Mouse (Mus musculus) retina, postnatal 7 days (tissue): ENCODE data around the gene Lrrc8b.

Source experiments
- DNase-seq: peaks from one replicate; pipeline ENCODE4 v3.0.0-alpha.2; 2012; ENCODE audit warnings: low read depth, low spot score

The Lrrc8b gene

GRCm38 (mm10) chr5:105418851-105419250 is 3.3 kb downstream of the Lrrc8b start:
- no peak for DNase-seq

GRCm38 (mm10) chr5:105425587-105425986 is 10.0 kb downstream of the Lrrc8b start:
- no peak for DNase-seq

- no peak for DNase-seq
Measured at GRCm38 (mm10) chr5:105427326-105427725, 11.8 kb downstream of the Lrrc8b start.

- DNase-seq, result no peak
Measured at GRCm38 (mm10) chr5:105428265-105428974, 12.8 kb downstream of the Lrrc8b start.

- no peak for DNase-seq
Measured at GRCm38 (mm10) chr5:105430148-105430547, 14.6 kb downstream of the Lrrc8b start.

- DNase-seq, result no peak
Measured at GRCm38 (mm10) chr5:105439608-105440007, 24.0 kb downstream of the Lrrc8b start.

- DNase-seq, result no peak
Measured at GRCm38 (mm10) chr5:105440992-105441535, 25.5 kb downstream of the Lrrc8b start.

GRCm38 (mm10) chr5:105442212-105443000 is 26.8 kb downstream of the Lrrc8b start:
- no peak for DNase-seq

GRCm38 (mm10) chr5:105443057-105443815 is 27.7 kb downstream of the Lrrc8b start:
- peak; percentile 14 for DNase-seq

- no peak for DNase-seq
Measured at GRCm38 (mm10) chr5:105445686-105446085, 30.1 kb downstream of the Lrrc8b start.

- DNase-seq, result no peak
Measured at GRCm38 (mm10) chr5:105454105-105454504, 38.5 kb downstream of the Lrrc8b start.

- DNase-seq, result no peak
Measured at GRCm38 (mm10) chr5:105459077-105459476, 43.5 kb downstream of the Lrrc8b start.

GRCm38 (mm10) chr5:105460551-105460950 is 45.0 kb downstream of the Lrrc8b start:
- DNase-seq, result no peak

GRCm38 (mm10) chr5:105461076-105461475 is 45.5 kb downstream of the Lrrc8b start:
- DNase-seq, result no peak

- no peak for DNase-seq
Measured at GRCm38 (mm10) chr5:105464671-105465070, 49.1 kb downstream of the Lrrc8b start.

GRCm38 (mm10) chr5:105465550-105465949 is 50.0 kb downstream of the Lrrc8b start:
- DNase-seq, result no peak

GRCm38 (mm10) chr5:105466471-105466902 is 50.9 kb downstream of the Lrrc8b start:
- DNase-seq, result no peak

- no peak for DNase-seq
Measured at GRCm38 (mm10) chr5:105467271-105467670, 51.7 kb downstream of the Lrrc8b start.

GRCm38 (mm10) chr5:105472983-105473705 is 57.6 kb downstream of the Lrrc8b start:
- no peak for DNase-seq

GRCm38 (mm10) chr5:105477527-105477926 is 62.0 kb downstream of the Lrrc8b start:
- no peak for DNase-seq

- no peak for DNase-seq
Measured at GRCm38 (mm10) chr5:105479673-105480072, 64.1 kb downstream of the Lrrc8b start.
